Mouse (Mus musculus) intestine, embryonic 16.5 days (tissue): ENCODE results near the gene Smarcd3. TPM values are rescaled to one million over a fixed set of nuclear protein-coding genes. Genes with fewer than 3 reads are reported as not detected.
A peak's percentile ranks its signal among the peaks of the same experiment; 100 is the strongest.

Source experiments
- ATAC-seq: fragments of 200-750 bp; cut with Nextera tagmentation; 2 replicates; pipeline ENCODE4 v1.8.0; 2017; ENCODE audit warnings: moderate TSS enrichment, moderate library complexity
- H3K27ac ChIP-seq: fragments of 300-500 bp; sonication (generic); 2 replicates; pipeline ENCODE4 v1.5.1; 2014; ENCODE audit warnings: mild to moderate bottlenecking, low read length
- H3K27me3 ChIP-seq: fragments of 300-500 bp; sonication (generic); replicated peaks from 2 replicates; pipeline ENCODE4 v1.6.1; 2014; ENCODE audit warnings: low read length, control low read depth, mixed read lengths; ENCODE audit not compliant: control insufficient read depth, insufficient read depth
- H3K36me3 ChIP-seq: fragments of 300-500 bp; sonication (generic); 2 replicates; pipeline ENCODE4 v1.6.1; 2014; ENCODE audit warnings: low read length, control low read depth; ENCODE audit not compliant: control insufficient read depth, insufficient read depth
- H3K4me1 ChIP-seq: fragments of 300-500 bp; sonication (generic); 2 replicates; pipeline ENCODE4 v1.6.1; 2014; ENCODE audit warnings: low read length, control low read depth, mixed read lengths; ENCODE audit not compliant: control insufficient read depth, insufficient read depth
- H3K4me2 ChIP-seq: fragments of 300-500 bp; sonication (generic); 2 replicates; pipeline ENCODE4 v1.6.1; 2014; ENCODE audit warnings: low read depth, low read length, control low read depth
- H3K4me3 ChIP-seq: fragments of 300-500 bp; sonication (generic); 2 replicates; pipeline ENCODE4 v1.5.1; 2014; ENCODE audit warnings: mild to moderate bottlenecking, low read length
- H3K9ac ChIP-seq: fragments of 300-500 bp; sonication (generic); 2 replicates; pipeline ENCODE4 v1.6.1; 2014; ENCODE audit warnings: low read depth, low read length
- H3K9me3 ChIP-seq: fragments of 300-500 bp; sonication (generic); 2 replicates; pipeline ENCODE4 v1.6.1; 2016; ENCODE audit warnings: low read length, control low read depth; ENCODE audit not compliant: control insufficient read depth
- WGBS: fragments of 180-500 bp; shearing (Covaris S2); extraction: QIAGEN DNeasy Blood & Tissue Kit; methylation state at CpG from one replicate; pipeline ENCODE4 v1.1.7; 2014; 5-methylcytosine and 5-hydroxymethylcytosine counted together
- polyA plus RNA-seq: library from polyadenylated mRNA; unstranded; fragments of >200 nt; fragmentation: Nextera tagmentation; extraction: Ambion mirVana; gene quantifications from 2 replicates; pipeline ENCODE4 v1.2.1, GENCODE M21; 2015

Smarcd3 gene
- 9.5 and 10.0 TPM in 2 replicates for polyA plus RNA-seq

- peak; percentile 79 for ATAC-seq
- Histone ChIP-seq H3K36me3 (no peaks in the 10 kb centered on the region), H3K27me3 (peaks cover 14% of the 10 kb centered on the region), H3K4me2 (peak within 1 kb of the TSS; percentile 84), H3K9ac (peak within 1 kb of the TSS; percentile 69), H3K4me1 (no peaks in the 10 kb centered on the region; the same call in none of the 2 replicates), H3K9me3 (no peaks in the 10 kb centered on the region), H3K27ac (no peak within 1 kb of the TSS), H3K4me3 (peak within 1 kb of the TSS; percentile 51)
- 5% methylated on average over 34 of the region's 37 CpGs for WGBS
Observed at GRCm38 (mm10) chr5:24623986-24624821, at the start of gene Smarcd3. Gene Smarcd3 (minus strand): TSS chr5:24624411.

DNA sequence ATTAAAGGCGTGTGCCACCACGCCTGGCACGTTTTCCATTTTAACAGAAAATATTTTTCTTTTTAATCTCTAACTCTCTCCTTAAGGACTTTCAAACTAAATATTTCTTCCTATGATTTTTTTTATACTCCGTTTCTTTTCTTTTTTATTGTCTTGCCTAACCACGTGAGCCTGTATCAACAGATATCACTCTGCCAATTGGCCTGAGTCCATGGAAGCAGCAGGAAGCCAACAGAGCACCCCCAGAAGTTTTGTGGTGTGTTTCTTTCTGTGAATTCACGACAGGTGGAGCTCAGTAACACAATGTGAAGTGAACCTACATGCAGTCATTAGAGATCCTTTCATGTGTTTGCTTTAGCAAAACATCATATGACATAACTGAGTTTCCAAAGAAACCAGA lies 37.2 kb upstream of the Smarcd3 start:
- no peak overlapping the region for H3K9ac ChIP-seq

GRCm38 (mm10) chr5:24659708-24660423 lies 35.7 kb upstream of the Smarcd3 start:
- Histone ChIP-seq H3K27ac (no peak overlapping the region), H3K4me3 (no peak overlapping the region), H3K36me3 (no peaks in the 10 kb centered on the region), H3K9me3 (no peaks in the 10 kb centered on the region), H3K4me2 (no peak overlapping the region), H3K9ac (no peak overlapping the region), H3K27me3 (no peaks in the 10 kb centered on the region), H3K4me1 (no peaks in the 10 kb centered on the region)
- 84% methylated on average over 2 of the region's 4 CpGs for WGBS
- ATAC-seq = no peak

More for the DNA sequence above, 37.2 kb upstream of the Smarcd3 start:
- Histone ChIP-seq H3K4me3 (no peak overlapping the region), H3K4me2 (no peak overlapping the region), H3K9me3 (no peaks in the 10 kb centered on the region), H3K27me3 (no peaks in the 10 kb centered on the region), H3K4me1 (no peaks in the 10 kb centered on the region), H3K27ac (no peak overlapping the region), H3K36me3 (no peaks in the 10 kb centered on the region)
- WGBS = 78% methylated on average over 6 of the region's 6 CpGs
- ATAC-seq = no peak

- Histone ChIP-seq H3K9ac (no peak overlapping the region), H3K4me1 (peaks cover 4% of the 10 kb centered on the region), H3K4me2 (no peak overlapping the region), H3K27ac (no peak overlapping the region), H3K4me3 (no peak overlapping the region), H3K9me3 (no peaks in the 10 kb centered on the region), H3K27me3 (no peaks in the 10 kb centered on the region), H3K36me3 (no peaks in the 10 kb centered on the region)
- WGBS = 37% methylated on average over 2 of the region's 2 CpGs
- no peak for ATAC-seq
Observed at GRCm38 (mm10) chr5:24657113-24657512, 32.9 kb upstream of the Smarcd3 start.

DNA sequence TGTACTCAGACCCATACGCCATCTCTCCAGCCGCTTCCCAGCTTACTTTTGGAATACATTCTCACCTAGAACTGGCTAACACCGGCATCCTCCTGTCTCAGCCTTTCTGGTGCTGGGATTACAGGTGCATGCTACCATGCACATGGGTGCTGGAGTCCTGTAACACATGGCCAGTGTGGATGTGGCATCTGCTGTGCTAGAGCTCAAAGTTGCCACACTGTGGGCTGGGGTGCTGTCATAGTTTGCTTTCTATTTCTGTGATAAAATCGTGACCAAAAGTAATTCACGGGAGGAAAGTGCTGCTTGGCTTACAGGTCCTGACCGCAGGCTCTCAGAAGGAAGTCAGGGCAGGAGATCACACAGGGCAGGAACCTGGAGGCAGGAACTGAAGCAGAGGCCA lies 30.3 kb upstream of the Smarcd3 start:
- H3K4me1 ChIP-seq = peaks cover 4% of the 10 kb centered on the region
- H3K4me3 ChIP-seq = no peak overlapping the region
- H3K9ac ChIP-seq = no peak overlapping the region
- H3K27me3 ChIP-seq = no peaks in the 10 kb centered on the region
- no peaks in the 10 kb centered on the region for H3K36me3 ChIP-seq
- no peaks in the 10 kb centered on the region for H3K9me3 ChIP-seq
- ATAC-seq = no peak
- no peak overlapping the region for H3K27ac ChIP-seq
- H3K4me2 ChIP-seq = no peak overlapping the region
- 80% methylated on average over 6 of the region's 6 CpGs for WGBS

- no peak overlapping the region for H3K27ac ChIP-seq
- H3K4me1 ChIP-seq = peaks cover 4% of the 10 kb centered on the region
- H3K4me3 ChIP-seq = no peak overlapping the region
- no peak overlapping the region for H3K4me2 ChIP-seq
- H3K9me3 ChIP-seq = no peaks in the 10 kb centered on the region
- H3K36me3 ChIP-seq = no peaks in the 10 kb centered on the region
- H3K9ac ChIP-seq = no peak overlapping the region
- H3K27me3 ChIP-seq = no peaks in the 10 kb centered on the region
- WGBS = 84% methylated on average over 5 of the region's 5 CpGs
- peak; percentile 54 for ATAC-seq
Observed at GRCm38 (mm10) chr5:24652780-24653179, 28.6 kb upstream of the Smarcd3 start.

DNA sequence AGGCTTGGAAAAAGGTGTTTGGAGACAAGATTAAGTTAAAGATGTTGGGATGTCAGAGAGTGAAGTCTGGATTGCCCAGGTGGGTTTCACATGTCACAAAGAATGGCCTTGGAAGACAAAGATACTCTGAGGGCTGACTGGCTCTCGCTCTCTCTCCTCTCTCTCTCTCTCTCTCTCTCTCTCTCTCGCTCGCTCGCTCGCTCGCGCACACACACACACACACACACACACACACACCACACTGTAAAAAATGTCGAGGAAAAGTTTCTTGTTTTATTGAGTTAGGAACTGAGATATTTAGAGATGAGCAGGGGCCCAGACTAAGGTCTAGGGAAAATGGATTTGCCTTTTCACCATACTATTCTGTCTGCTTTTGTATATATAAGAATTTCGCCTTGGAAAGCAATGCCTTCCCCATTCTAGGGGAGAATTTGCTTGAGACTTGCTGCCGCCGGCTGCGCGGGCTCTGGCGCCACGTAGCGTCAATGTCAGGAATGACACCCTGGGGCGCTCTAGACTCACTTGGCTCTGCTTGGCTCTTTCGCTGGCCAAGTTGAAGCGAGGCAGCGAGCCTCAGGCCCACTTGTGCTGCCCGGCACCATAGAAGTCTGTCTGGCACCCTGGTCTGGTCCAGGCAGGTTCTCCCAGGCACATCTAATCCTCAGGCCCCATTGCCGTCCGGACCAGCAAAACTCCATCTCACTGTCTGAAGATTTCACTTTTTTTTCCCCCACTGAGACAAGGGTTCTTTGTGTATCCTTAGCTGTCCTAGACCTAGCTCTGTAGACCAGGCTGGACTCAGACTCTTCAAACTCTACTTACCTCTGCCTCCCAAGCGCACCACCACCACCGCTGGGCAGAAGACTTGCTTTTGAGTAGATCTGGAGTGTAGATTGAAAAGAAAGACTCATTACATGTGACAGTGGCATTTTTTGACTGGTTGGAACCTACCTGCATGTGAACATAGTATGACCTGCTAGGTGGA lies 27.8 kb upstream of the Smarcd3 start:
- Histone ChIP-seq H3K36me3 (no peaks in the 10 kb centered on the region), H3K4me1 (peaks cover 4% of the 10 kb centered on the region), H3K4me2 (no peak overlapping the region), H3K9me3 (no peaks in the 10 kb centered on the region), H3K27ac (no peak overlapping the region), H3K9ac (no peak overlapping the region), H3K27me3 (no peaks in the 10 kb centered on the region), H3K4me3 (no peak overlapping the region)
- peak; percentile 70 for ATAC-seq
- 31% methylated on average over 25 of the region's 25 CpGs for WGBS

- H3K4me1 ChIP-seq = peaks cover 4% of the 10 kb centered on the region
- 81% methylated on average over 6 of the region's 6 CpGs for WGBS
- no peak overlapping the region for H3K4me3 ChIP-seq
- ATAC-seq = no peak
- H3K9ac ChIP-seq = no peak overlapping the region
- no peak overlapping the region for H3K4me2 ChIP-seq
- no peaks in the 10 kb centered on the region for H3K27me3 ChIP-seq
- H3K36me3 ChIP-seq = no peaks in the 10 kb centered on the region
- no peak overlapping the region for H3K27ac ChIP-seq
- H3K9me3 ChIP-seq = no peaks in the 10 kb centered on the region
Observed at GRCm38 (mm10) chr5:24651356-24651755, 27.1 kb upstream of the Smarcd3 start.

DNA sequence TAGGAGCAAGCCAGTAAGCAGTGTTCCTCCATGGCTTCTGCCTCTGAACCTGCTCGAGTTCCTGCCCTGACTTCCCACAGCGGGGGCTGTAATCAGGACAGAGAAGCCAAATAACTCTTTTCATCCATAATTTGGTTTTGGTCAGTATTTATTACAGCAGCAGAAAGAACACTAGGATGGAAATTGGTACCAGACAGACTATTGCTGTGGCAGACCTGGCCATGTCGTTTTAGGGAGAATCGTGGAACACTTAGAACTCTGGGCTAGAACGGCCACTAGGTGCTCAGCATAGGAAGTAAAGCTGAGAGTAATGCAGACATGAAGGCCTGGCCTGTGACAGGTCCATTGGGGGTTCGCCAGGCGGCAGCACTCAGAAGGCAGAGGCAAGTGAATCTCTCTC lies 25.5 kb upstream of the Smarcd3 start:
- WGBS = 71% methylated on average over 7 of the region's 7 CpGs
- Histone ChIP-seq H3K27me3 (no peaks in the 10 kb centered on the region), H3K27ac (no peak overlapping the region), H3K9me3 (no peaks in the 10 kb centered on the region), H3K4me1 (peaks cover 4% of the 10 kb centered on the region), H3K9ac (no peak overlapping the region), H3K4me2 (no peak overlapping the region), H3K4me3 (no peak overlapping the region), H3K36me3 (no peaks in the 10 kb centered on the region)
- no peak for ATAC-seq
